Mouse (Mus musculus) MEL (cell line): ENCODE data around the gene 4930539E08Rik.
A peak's percentile ranks its signal among the peaks of the same experiment; 100 is the strongest.

ENCODE experiments used
- CTCF ChIP-seq, 3 experiments: IDR thresholded peaks in 2 of 3; conservative IDR thresholded peaks in 1 of 3; 2 replicates each; pipeline ENCODE4 v1.5.1; 2011 to 2012; ENCODE audit warnings: low read length in 3 of 3, low read depth in 2 of 3, mild to moderate bottlenecking in 2 of 3, improper control_type of control experiment in 1 of 3, inconsistent platforms in 1 of 3, mixed read lengths in 1 of 3, moderate library complexity in 1 of 3; ENCODE audit not compliant: control insufficient read depth in 1 of 3, insufficient read depth in 1 of 3, poor library complexity in 1 of 3, severe bottlenecking in 1 of 3
- HCFC1 ChIP-seq: IDR thresholded peaks from 2 replicates; pipeline ENCODE4 v1.6.1; 2012; ENCODE audit warnings: low read depth, mild to moderate bottlenecking, inconsistent platforms, low read length, improper control_type of control experiment, moderate library complexity
- MAX ChIP-seq: IDR thresholded peaks from 2 replicates; pipeline ENCODE4 v1.6.1; 2011; ENCODE audit warnings: low read length, improper control_type of control experiment
- MXI1 ChIP-seq: IDR thresholded peaks from 2 replicates; pipeline ENCODE4 v1.6.1; 2011; ENCODE audit warnings: mild to moderate bottlenecking, low read depth, low read length, improper control_type of control experiment
- POLR2A ChIP-seq, 2 experiments: IDR thresholded peaks; 2 replicates each; pipeline ENCODE4 v1.6.1; 2011 to 2012; ENCODE audit warnings: low read length in 2 of 2, mild to moderate bottlenecking in 2 of 2, control low read depth in 1 of 2, improper control_type of control experiment in 1 of 2, low read depth in 1 of 2, moderate library complexity in 1 of 2; ENCODE audit not compliant: control insufficient read depth in 1 of 2, insufficient read depth in 1 of 2, poor library complexity in 1 of 2
- POLR2AphosphoS5 ChIP-seq: IDR thresholded peaks from 2 replicates; pipeline ENCODE4 v1.6.1; 2012; ENCODE audit warnings: low read depth, borderline replicate concordance, mild to moderate bottlenecking, inconsistent platforms, low read length, moderate library complexity, mixed read lengths
- SIN3A ChIP-seq: IDR thresholded peaks from 2 replicates; pipeline ENCODE4 v1.6.1; 2012; ENCODE audit warnings: low read length, improper control_type of control experiment, inconsistent platforms
- TCF12 ChIP-seq: IDR thresholded peaks from 2 replicates; pipeline ENCODE4 v1.6.1; 2014; ENCODE audit warnings: low read depth, mild to moderate bottlenecking, inconsistent platforms, low read length, improper control_type of control experiment, moderate library complexity
- USF2 ChIP-seq, 2 experiments: IDR thresholded peaks; 2 replicates each; pipeline ENCODE4 v1.6.1; 2011 to 2012; ENCODE audit warnings: improper control_type of control experiment in 2 of 2, low read length in 2 of 2, borderline replicate concordance in 1 of 2, inconsistent platforms in 1 of 2, low read depth in 1 of 2, mild to moderate bottlenecking in 1 of 2; ENCODE audit not compliant: insufficient read depth in 1 of 2
- ZMIZ1 ChIP-seq: IDR thresholded peaks from 2 replicates; pipeline ENCODE4 v1.6.1; 2012; ENCODE audit warnings: low read depth, mild to moderate bottlenecking, inconsistent platforms, low read length, improper control_type of control experiment, moderate library complexity

DNA sequence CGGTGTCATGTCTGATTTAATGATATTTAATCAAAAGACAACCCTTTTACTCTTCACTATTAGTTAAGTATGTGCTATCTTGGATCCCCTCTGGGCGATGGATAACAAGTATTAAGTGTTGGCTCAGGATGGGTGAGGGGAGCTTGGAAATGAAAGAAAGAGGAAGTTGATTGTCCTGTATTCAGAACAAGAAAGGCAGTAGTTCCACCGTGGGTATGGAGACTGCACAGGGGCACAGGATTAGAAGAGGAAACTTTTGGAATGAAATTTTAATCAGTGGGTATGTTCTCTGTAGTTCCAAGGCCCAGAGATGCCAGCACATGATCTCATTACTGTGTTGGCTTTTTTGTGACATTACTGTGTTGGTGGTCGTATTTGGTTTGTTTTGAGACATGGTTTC lies 35.6 kb upstream of the 4930539E08Rik start:
- no peak for TF ChIP-seq ZMIZ1
- no peak for TF ChIP-seq MXI1
- peak in 1 of 2 experiments; percentile 38; a peak in 1 of 4 replicates for TF ChIP-seq POLR2A (IDR thresholded peaks at IDR 0.05; ENCODE audit: control insufficient read depth in 1 of 2, insufficient read depth in 1 of 2, low read depth in 1 of 2, low read length in 2 of 2, poor library complexity in 1 of 2)
- TF ChIP-seq USF2 (IDR thresholded peaks at IDR 0.05; ENCODE audit: borderline replicate concordance in 1 of 2, insufficient read depth in 1 of 2, low read depth in 1 of 2, low read length in 2 of 2) = no peak
- no peak for TF ChIP-seq CTCF (IDR thresholded peaks at IDR 0.05 in 2 of 3, conservative IDR thresholded peaks at IDR 0.05 in 1 of 3; ENCODE audit: control insufficient read depth in 1 of 3, insufficient read depth in 1 of 3, low read depth in 2 of 3, low read length in 3 of 3, poor library complexity in 1 of 3, severe bottlenecking in 1 of 3)
- TF ChIP-seq TCF12 = no peak
- no peak for TF ChIP-seq MAX
- no peak for TF ChIP-seq POLR2AphosphoS5
- no peak for TF ChIP-seq SIN3A
- no peak for TF ChIP-seq HCFC1
